Mouse (Mus musculus) MEL (cell line): ENCODE measurements around the gene Rhou. TPM values are rescaled to one million over a fixed set of nuclear protein-coding genes. Genes with fewer than 3 reads are reported as not detected.

ENCODE experiments used
- DNase-seq: peaks from one replicate; pipeline ENCODE4 v3.0.0; 2011; ENCODE audit warnings: low read depth, low spot score
- H3K27ac ChIP-seq: 2 replicates; pipeline ENCODE4 v1.5.1; 2012; ENCODE audit warnings: low read depth, mild to moderate bottlenecking, control low read depth, low read length, moderate library complexity; ENCODE audit not compliant: control insufficient read depth
- H3K27me3 ChIP-seq, 2 experiments: fragments of 150-350 bp in 1 of 2; sonication (generic) in 1 of 2; 2 replicates each; pipeline ENCODE4 v1.6.1; 2012; ENCODE audit warnings: low read length in 2 of 2, mild to moderate bottlenecking in 2 of 2, improper control_type of control experiment in 1 of 2, moderate library complexity in 1 of 2; ENCODE audit not compliant: insufficient read depth in 2 of 2, control insufficient read depth in 1 of 2
- H3K36me3 ChIP-seq, 2 experiments: 2 replicates each; pipeline ENCODE4 v1.6.1; 2012 to 2014; ENCODE audit warnings: low read length in 2 of 2, improper control_type of control experiment in 1 of 2, inconsistent platforms in 1 of 2, mild to moderate bottlenecking in 1 of 2; ENCODE audit not compliant: insufficient read depth in 2 of 2, control insufficient read depth in 1 of 2
- H3K4me1 ChIP-seq, 2 experiments: fragments of 150-350 bp in 1 of 2; sonication (generic) in 1 of 2; 2 replicates each; pipeline ENCODE4 v1.6.1; 2012; ENCODE audit warnings: low read length in 2 of 2, improper control_type of control experiment in 1 of 2, mild to moderate bottlenecking in 1 of 2; ENCODE audit not compliant: insufficient read depth in 2 of 2, control insufficient read depth in 1 of 2
- H3K4me3 ChIP-seq, 2 experiments: fragments of 150-350 bp in 1 of 2; sonication (generic) in 1 of 2; 2 replicates each; pipeline ENCODE4 v1.5.1; 2012; ENCODE audit warnings: low read depth in 2 of 2, low read length in 2 of 2, mild to moderate bottlenecking in 2 of 2, moderate library complexity in 2 of 2, control low read depth in 1 of 2, improper control_type of control experiment in 1 of 2; ENCODE audit not compliant: control insufficient read depth in 1 of 2, insufficient read depth in 1 of 2
- H3K79me2 ChIP-seq: 2 replicates; pipeline ENCODE4 v1.6.1; 2012; ENCODE audit warnings: mild to moderate bottlenecking, low read length, moderate library complexity; ENCODE audit not compliant: control insufficient read depth, poor library complexity, insufficient read depth
- H3K9ac ChIP-seq: 2 replicates; pipeline ENCODE4 v1.6.1; 2012; ENCODE audit warnings: low read depth, mild to moderate bottlenecking, control low read depth, low read length, moderate library complexity; ENCODE audit not compliant: control insufficient read depth, poor library complexity, severe bottlenecking
- H3K9me3 ChIP-seq: fragments of 150-350 bp; sonication (generic); replicated peaks from 2 replicates; pipeline ENCODE4 v1.6.1; 2012; ENCODE audit warnings: mild to moderate bottlenecking, low read length, improper control_type of control experiment, moderate library complexity; ENCODE audit not compliant: insufficient read depth
- CTCF ChIP-seq, 3 experiments: IDR thresholded peaks in 2 of 3; conservative IDR thresholded peaks in 1 of 3; 2 replicates each; pipeline ENCODE4 v1.5.1; 2011 to 2012; ENCODE audit warnings: low read length in 3 of 3, low read depth in 2 of 3, mild to moderate bottlenecking in 2 of 3, improper control_type of control experiment in 1 of 3, inconsistent platforms in 1 of 3, mixed read lengths in 1 of 3, moderate library complexity in 1 of 3; ENCODE audit not compliant: control insufficient read depth in 1 of 3, insufficient read depth in 1 of 3, poor library complexity in 1 of 3, severe bottlenecking in 1 of 3
- E2F4 ChIP-seq: IDR thresholded peaks from 2 replicates; pipeline ENCODE4 v1.6.1; 2011; ENCODE audit warnings: low read depth, low read length, improper control_type of control experiment, borderline replicate concordance
- ELF1 ChIP-seq: IDR thresholded peaks from 2 replicates; pipeline ENCODE4 v1.6.1; 2014; ENCODE audit warnings: low read depth, mild to moderate bottlenecking, inconsistent platforms, low read length, improper control_type of control experiment, moderate library complexity
- ETS1 ChIP-seq: IDR thresholded peaks from 2 replicates; pipeline ENCODE4 v1.6.1; 2012; ENCODE audit warnings: low read depth, mild to moderate bottlenecking, inconsistent platforms, low read length, improper control_type of control experiment, moderate library complexity
- GABPA ChIP-seq: IDR thresholded peaks from 2 replicates; pipeline ENCODE4 v1.6.1; 2012; ENCODE audit warnings: low read depth, mild to moderate bottlenecking, inconsistent platforms, low read length, improper control_type of control experiment, moderate library complexity
- HCFC1 ChIP-seq: IDR thresholded peaks from 2 replicates; pipeline ENCODE4 v1.6.1; 2012; ENCODE audit warnings: low read depth, mild to moderate bottlenecking, inconsistent platforms, low read length, improper control_type of control experiment, moderate library complexity
- KAT2A ChIP-seq: conservative IDR thresholded peaks from 2 replicates; pipeline ENCODE4 v1.6.1; 2012; ENCODE audit warnings: low read depth, low read length, improper control_type of control experiment, inconsistent platforms
- MAFK ChIP-seq: IDR thresholded peaks from 2 replicates; pipeline ENCODE4 v1.6.1; 2011; ENCODE audit warnings: low read depth, mild to moderate bottlenecking, low read length, improper control_type of control experiment, borderline replicate concordance
- MAX ChIP-seq: IDR thresholded peaks from 2 replicates; pipeline ENCODE4 v1.6.1; 2011; ENCODE audit warnings: low read length, improper control_type of control experiment
- MAZ ChIP-seq: IDR thresholded peaks from 2 replicates; pipeline ENCODE4 v1.6.1; 2012; ENCODE audit warnings: low read depth, mild to moderate bottlenecking, inconsistent platforms, low read length, improper control_type of control experiment
- MEF2A ChIP-seq: IDR thresholded peaks from 2 replicates; pipeline ENCODE4 v1.6.1; 2014; ENCODE audit warnings: low read depth, mild to moderate bottlenecking, inconsistent platforms, low read length, improper control_type of control experiment; ENCODE audit not compliant: poor library complexity, insufficient replicate concordance, severe bottlenecking; ENCODE audit errors: extremely low read depth
- MYB ChIP-seq: IDR thresholded peaks from 2 replicates; pipeline ENCODE4 v1.6.1; 2011; ENCODE audit warnings: mild to moderate bottlenecking, low read depth, low read length, improper control_type of control experiment
- MYC ChIP-seq: IDR thresholded peaks from 2 replicates; pipeline ENCODE4 v1.6.1; 2011; ENCODE audit warnings: low read depth, mild to moderate bottlenecking, low read length, improper control_type of control experiment, moderate library complexity
- NRF1 ChIP-seq: IDR thresholded peaks from 2 replicates; pipeline ENCODE4 v1.6.1; 2014; ENCODE audit warnings: low read depth, mild to moderate bottlenecking, inconsistent platforms, low read length, improper control_type of control experiment, moderate library complexity; ENCODE audit not compliant: poor library complexity, insufficient read depth, severe bottlenecking
- POLR2A ChIP-seq, 2 experiments: IDR thresholded peaks; 2 replicates each; pipeline ENCODE4 v1.6.1; 2011 to 2012; ENCODE audit warnings: low read length in 2 of 2, mild to moderate bottlenecking in 2 of 2, control low read depth in 1 of 2, improper control_type of control experiment in 1 of 2, low read depth in 1 of 2, moderate library complexity in 1 of 2; ENCODE audit not compliant: control insufficient read depth in 1 of 2, insufficient read depth in 1 of 2, poor library complexity in 1 of 2
- POLR2AphosphoS5 ChIP-seq: IDR thresholded peaks from 2 replicates; pipeline ENCODE4 v1.6.1; 2012; ENCODE audit warnings: low read depth, borderline replicate concordance, mild to moderate bottlenecking, inconsistent platforms, low read length, moderate library complexity, mixed read lengths
- RAD21 ChIP-seq: IDR thresholded peaks from 2 replicates; pipeline ENCODE4 v1.6.1; 2011; ENCODE audit warnings: mild to moderate bottlenecking, low read depth, low read length, improper control_type of control experiment
- SIN3A ChIP-seq: IDR thresholded peaks from 2 replicates; pipeline ENCODE4 v1.6.1; 2012; ENCODE audit warnings: low read length, improper control_type of control experiment, inconsistent platforms
- SMC3 ChIP-seq: IDR thresholded peaks from 2 replicates; pipeline ENCODE4 v1.6.1; 2011; ENCODE audit warnings: low read depth, low read length, improper control_type of control experiment
- TBP ChIP-seq: IDR thresholded peaks from 2 replicates; pipeline ENCODE4 v1.8.0; 2011; ENCODE audit warnings: low read depth, low read length, improper control_type of control experiment
- TCF12 ChIP-seq: IDR thresholded peaks from 2 replicates; pipeline ENCODE4 v1.6.1; 2014; ENCODE audit warnings: low read depth, mild to moderate bottlenecking, inconsistent platforms, low read length, improper control_type of control experiment, moderate library complexity
- UBTF ChIP-seq: IDR thresholded peaks from 2 replicates; pipeline ENCODE4 v1.6.1; 2012; ENCODE audit warnings: low read depth, mild to moderate bottlenecking, inconsistent platforms, low read length, improper control_type of control experiment, moderate library complexity, borderline replicate concordance; ENCODE audit not compliant: insufficient read depth
- ZC3H11A ChIP-seq: IDR thresholded peaks from 2 replicates; pipeline ENCODE4 v1.6.1; 2012; ENCODE audit warnings: low read depth, mild to moderate bottlenecking, inconsistent platforms, low read length, improper control_type of control experiment
- ZKSCAN1 ChIP-seq: IDR thresholded peaks from 2 replicates; pipeline ENCODE4 v1.6.1; 2012; ENCODE audit warnings: low read depth, mild to moderate bottlenecking, inconsistent platforms, low read length, improper control_type of control experiment, moderate library complexity
- ZMIZ1 ChIP-seq: IDR thresholded peaks from 2 replicates; pipeline ENCODE4 v1.6.1; 2012; ENCODE audit warnings: low read depth, mild to moderate bottlenecking, inconsistent platforms, low read length, improper control_type of control experiment, moderate library complexity
- polyA plus RNA-seq, 2 experiments: library from polyadenylated mRNA; stranded (reverse) in 1 of 2; unstranded in 1 of 2; fragments of >175 nt in 1 of 2; fragments of >200 nt in 1 of 2; gene quantifications; 2 replicates each; pipeline versions ENCODE4 v1.2.1 to v1.2.4; 2012; ENCODE audit warnings: low replicate concordance in 2 of 2, low read depth in 1 of 2; ENCODE audit not compliant: insufficient read length in 2 of 2, insufficient read depth in 1 of 2, missing spikeins in 1 of 2
- total RNA-seq: library from RNA; depleted of rRNA; stranded (reverse); fragments of 300-350 nt; gene quantifications from 2 replicates; pipeline ENCODE4 v1.2.3, GENCODE M21; 2012

Rhou gene
- total and polyA plus RNA-seq, 3 experiments = not detected

DNA sequence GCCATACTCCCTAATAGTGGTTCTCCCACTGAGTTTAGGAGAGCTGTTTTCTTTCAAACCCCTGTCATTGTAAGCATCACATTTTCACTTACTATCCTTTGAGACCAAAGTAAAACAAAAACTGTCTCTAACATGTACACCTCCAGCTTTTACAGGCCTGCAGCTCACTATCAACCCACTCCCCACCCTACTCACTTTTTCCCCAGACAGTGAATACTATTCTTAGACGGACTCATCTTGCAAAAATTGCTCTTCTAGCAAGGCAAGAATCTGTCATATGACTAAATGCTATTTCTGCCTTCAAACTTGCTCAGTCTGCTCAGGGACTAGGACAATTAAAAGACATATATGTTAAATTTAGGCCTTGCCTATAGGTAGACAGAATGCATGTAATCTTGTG lies 29.0 kb upstream of the Rhou start:
- DNase-seq = no peak
- Histone ChIP-seq H3K27me3 (no peaks in the 10 kb centered on the region), H3K9me3 (no peaks in the 10 kb centered on the region), H3K4me1 (no peaks in the 10 kb centered on the region), H3K36me3 (no peaks in the 10 kb centered on the region), H3K79me2 (no peaks in the 10 kb centered on the region), H3K4me3 (no peak overlapping the region), H3K9ac (no peak overlapping the region), H3K27ac (no peak overlapping the region)
- TF ChIP-seq ZMIZ1 (no peak), HCFC1 (no peak), ZKSCAN1 (no peak), E2F4 (no peak), MAZ (no peak), MEF2A (no peak), MAX (no peak), ETS1 (no peak)

DNA sequence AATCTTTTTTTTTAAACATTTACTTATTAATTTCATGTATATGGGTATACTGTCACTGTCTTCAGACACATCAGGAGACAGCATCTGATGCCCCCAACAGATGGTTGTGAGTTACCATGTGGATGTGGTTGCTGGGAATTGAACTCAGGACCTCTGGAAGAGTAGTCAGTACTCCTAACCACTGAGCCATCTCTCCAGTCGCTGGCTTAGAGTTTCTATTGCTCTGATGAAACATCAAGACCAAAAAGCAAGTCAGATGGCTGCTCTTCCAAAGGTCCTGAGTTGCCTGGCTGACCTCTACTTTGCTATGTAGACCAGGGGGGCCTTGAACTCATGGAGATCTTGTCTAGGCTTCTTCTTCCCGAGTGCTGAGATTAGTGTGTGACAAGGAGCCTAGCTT lies 28.0 kb upstream of the Rhou start:
- H3K36me3 ChIP-seq = no peaks in the 10 kb centered on the region
- no peaks in the 10 kb centered on the region for H3K27me3 ChIP-seq
- H3K9me3 ChIP-seq = no peaks in the 10 kb centered on the region
- no peaks in the 10 kb centered on the region for H3K4me1 ChIP-seq
- no peak for TF ChIP-seq NRF1
- TF ChIP-seq TBP = peak; percentile 93
- H3K9ac ChIP-seq = no peak overlapping the region
- no peak overlapping the region for H3K27ac ChIP-seq
- no peak overlapping the region for H3K4me3 ChIP-seq
- no peaks in the 10 kb centered on the region for H3K79me2 ChIP-seq
- DNase-seq = peak; percentile 19

DNA sequence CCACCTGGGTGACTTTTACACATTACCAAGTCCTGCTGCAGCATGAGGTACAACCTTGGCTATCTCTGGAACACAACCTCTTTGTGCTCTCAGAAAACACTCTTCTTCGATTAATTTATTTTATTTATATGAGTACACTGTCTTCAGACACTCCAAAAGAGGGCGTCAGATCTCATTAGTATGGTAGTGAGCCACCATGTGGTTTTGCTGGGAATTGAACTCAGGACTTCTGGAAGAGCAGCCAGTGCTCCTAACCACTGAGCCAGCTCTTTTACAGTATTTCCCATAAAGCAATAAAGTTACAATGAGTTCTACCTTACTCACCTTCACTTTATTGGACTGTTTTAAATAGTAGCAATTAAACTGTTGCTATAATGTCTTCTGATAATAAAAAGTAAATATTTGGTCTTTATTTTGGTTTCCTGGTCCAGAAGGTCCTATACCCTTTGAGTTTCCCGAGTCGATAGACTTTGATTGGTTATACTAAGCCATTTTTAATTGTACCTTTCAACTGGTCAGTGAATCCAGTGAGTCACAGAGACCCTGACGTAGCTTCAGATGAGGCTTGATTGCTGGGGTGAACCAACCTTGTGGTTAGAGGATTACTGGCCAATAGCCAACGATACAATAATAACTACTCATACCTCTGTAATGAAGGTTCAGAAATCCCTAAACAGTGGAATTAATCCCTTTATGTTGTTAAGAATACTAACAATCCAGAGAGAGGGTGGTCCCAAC lies 26.1 kb upstream of the Rhou start:
- Histone ChIP-seq H3K36me3 (peaks cover 0 to 3% of the 10 kb centered on the region in 2 experiments; a peak in 2 of 4 replicates), H3K9ac (no peak overlapping the region), H3K9me3 (no peaks in the 10 kb centered on the region), H3K79me2 (no peaks in the 10 kb centered on the region), H3K4me3 (no peak overlapping the region), H3K4me1 (peaks cover 4 to 7% of the 10 kb centered on the region in 2 experiments; a peak in 2 of 4 replicates), H3K27me3 (no peaks in the 10 kb centered on the region), H3K27ac (no peak overlapping the region)
- DNase-seq = peak; percentile 33
- TF ChIP-seq UBTF (no peak), RAD21 (peak; percentile 16), SMC3 (peak; percentile 34), MYC (no peak), SIN3A (no peak), ELF1 (no peak), CTCF (IDR thresholded peaks at IDR 0.05 in 2 of 3, conservative IDR thresholded peaks at IDR 0.05 in 1 of 3; ENCODE audit: control insufficient read depth in 1 of 3, insufficient read depth in 1 of 3, low read depth in 2 of 3, low read length in 3 of 3, poor library complexity in 1 of 3, severe bottlenecking in 1 of 3) (peak in 1 of 3 experiments; percentile 58; a peak in 2 of 6 replicates), NRF1 (no peak), MAFK (no peak), POLR2A (IDR thresholded peaks at IDR 0.05; ENCODE audit: control insufficient read depth in 1 of 2, insufficient read depth in 1 of 2, low read depth in 1 of 2, low read length in 2 of 2, poor library complexity in 1 of 2) (no peak), ZC3H11A (no peak), POLR2AphosphoS5 (no peak), HCFC1 (no peak), GABPA (no peak), KAT2A (no peak), TCF12 (no peak), MYB (no peak), ZMIZ1 (no peak), TBP (no peak)
